Mouse (Mus musculus) hindbrain, embryonic 11.5 days (tissue): ENCODE results near the gene Med18. TPM values are rescaled to one million over a fixed set of nuclear protein-coding genes. Genes with fewer than 3 reads are reported as not detected.
A peak's percentile ranks its signal among the peaks of the same experiment; 100 is the strongest.

ENCODE experiments used
- ATAC-seq: fragments of 200-750 bp; cut with Nextera tagmentation; 2 replicates; pipeline ENCODE4 v1.8.0; 2017; ENCODE audit warnings: mild to moderate bottlenecking, moderate TSS enrichment, moderate library complexity; ENCODE audit not compliant: low FRiP score
- DNase-seq: peaks from one replicate; pipeline ENCODE4 v3.0.0-alpha.2; 2015; ENCODE audit warnings: low spot score
- H3K27ac ChIP-seq: fragments of 300-500 bp; sonication (generic); 2 replicates; pipeline ENCODE4 v1.5.1; 2014; ENCODE audit warnings: mild to moderate bottlenecking, low read depth, low read length
- H3K27me3 ChIP-seq: fragments of 300-500 bp; sonication (generic); 2 replicates; pipeline ENCODE4 v1.6.1; 2014; ENCODE audit warnings: mild to moderate bottlenecking, low read length, moderate library complexity, mixed read lengths; ENCODE audit not compliant: control insufficient read depth, insufficient read depth
- H3K36me3 ChIP-seq: fragments of 300-500 bp; sonication (generic); 2 replicates; pipeline ENCODE4 v1.6.1; 2014; ENCODE audit warnings: mild to moderate bottlenecking, low read length, moderate library complexity, mixed read lengths; ENCODE audit not compliant: control insufficient read depth, insufficient read depth
- H3K4me1 ChIP-seq: fragments of 300-500 bp; sonication (generic); replicated peaks from 2 replicates; pipeline ENCODE4 v1.6.1; 2014; ENCODE audit warnings: low read length, mixed read lengths; ENCODE audit not compliant: control insufficient read depth, insufficient read depth
- H3K4me2 ChIP-seq: fragments of 300-500 bp; sonication (generic); replicated peaks from 2 replicates; pipeline ENCODE4 v1.6.1; 2014; ENCODE audit warnings: mild to moderate bottlenecking, low read depth, low read length
- H3K4me3 ChIP-seq: fragments of 300-500 bp; sonication (generic); 2 replicates; pipeline ENCODE4 v1.5.1; 2014; ENCODE audit warnings: low read depth, low read length
- H3K9ac ChIP-seq: fragments of 300-500 bp; sonication (generic); 2 replicates; pipeline ENCODE4 v1.6.1; 2014; ENCODE audit warnings: low read depth, low read length
- H3K9me3 ChIP-seq: fragments of 300-500 bp; sonication (generic); 2 replicates; pipeline ENCODE4 v1.6.1; 2016; ENCODE audit warnings: low read length; ENCODE audit not compliant: control insufficient read depth
- WGBS: fragments of 180-500 bp; shearing (Covaris S2); extraction: QIAGEN DNeasy Blood & Tissue Kit; methylation state at CpG from one replicate; pipeline ENCODE4 v1.1.7; 2014; 5-methylcytosine and 5-hydroxymethylcytosine counted together
- polyA plus RNA-seq: library from polyadenylated mRNA; unstranded; fragments of >200 nt; fragmentation: Nextera tagmentation; extraction: Ambion mirVana; gene quantifications from 2 replicates; pipeline ENCODE4 v1.2.1, GENCODE M21; 2014

The Med18 gene
- polyA plus RNA-seq, 1 experiment from 2014 or later, result 24.6 TPM

GRCm38 (mm10) chr4:132446105-132446504 is 17.6 kb downstream of the Med18 start:
- ATAC-seq (no peak), DNase-seq (no peak)
- Histone ChIP-seq H3K27me3 (no peaks in the 10 kb centered on the region), H3K36me3 (no peaks in the 10 kb centered on the region), H3K9ac (no peak overlapping the region), H3K27ac (no peak overlapping the region), H3K9me3 (no peaks in the 10 kb centered on the region), H3K4me2 (no peak overlapping the region), H3K4me1 (no peaks in the 10 kb centered on the region), H3K4me3 (no peak overlapping the region)
- 89% methylated on average over 12 of the region's 12 CpGs for WGBS

- no peak overlapping the region for H3K9ac ChIP-seq
- H3K4me1 ChIP-seq, result no peaks in the 10 kb centered on the region
- DNase-seq (no peak), ATAC-seq (no peak)
- H3K4me3 ChIP-seq, result no peak overlapping the region
- H3K27me3 ChIP-seq, result no peaks in the 10 kb centered on the region
- no peaks in the 10 kb centered on the region for H3K36me3 ChIP-seq
- no peak overlapping the region for H3K4me2 ChIP-seq
- no peaks in the 10 kb centered on the region for H3K9me3 ChIP-seq
- 83% methylated on average over 8 of the region's 8 CpGs for WGBS
- H3K27ac ChIP-seq, result no peak overlapping the region
Observed at GRCm38 (mm10) chr4:132444516-132444915, 19.2 kb downstream of the Med18 start.

GRCm38 (mm10) chr4:132437857-132438256 is 25.9 kb downstream of the Med18 start:
- no peak overlapping the region for H3K4me2 ChIP-seq
- no peaks in the 10 kb centered on the region for H3K9me3 ChIP-seq
- WGBS, result 26% methylated on average over 11 of the region's 11 CpGs
- H3K36me3 ChIP-seq, result no peaks in the 10 kb centered on the region
- no peak overlapping the region for H3K4me3 ChIP-seq
- no peaks in the 10 kb centered on the region for H3K4me1 ChIP-seq
- no peak for DNase-seq
- no peak for ATAC-seq
- H3K9ac ChIP-seq, result no peak overlapping the region
- H3K27ac ChIP-seq, result no peak overlapping the region
- no peaks in the 10 kb centered on the region for H3K27me3 ChIP-seq

- H3K9me3 ChIP-seq, result no peaks in the 10 kb centered on the region
- H3K36me3 ChIP-seq, result no peaks in the 10 kb centered on the region
- H3K4me1 ChIP-seq, result no peaks in the 10 kb centered on the region
- no peak overlapping the region for H3K4me3 ChIP-seq
- 0 out of 2 replicates have a peak overlapping the region, but pooled peaks have one; percentile 7 for H3K4me2 ChIP-seq
- no peaks in the 10 kb centered on the region for H3K27me3 ChIP-seq
- H3K9ac ChIP-seq, result no peak overlapping the region
- DNase-seq (no peak), ATAC-seq (no peak)
- 20% methylated on average over 14 of the region's 14 CpGs for WGBS
- H3K27ac ChIP-seq, result no peak overlapping the region
Observed at GRCm38 (mm10) chr4:132432717-132433372, 30.9 kb downstream of the Med18 start.

DNA sequence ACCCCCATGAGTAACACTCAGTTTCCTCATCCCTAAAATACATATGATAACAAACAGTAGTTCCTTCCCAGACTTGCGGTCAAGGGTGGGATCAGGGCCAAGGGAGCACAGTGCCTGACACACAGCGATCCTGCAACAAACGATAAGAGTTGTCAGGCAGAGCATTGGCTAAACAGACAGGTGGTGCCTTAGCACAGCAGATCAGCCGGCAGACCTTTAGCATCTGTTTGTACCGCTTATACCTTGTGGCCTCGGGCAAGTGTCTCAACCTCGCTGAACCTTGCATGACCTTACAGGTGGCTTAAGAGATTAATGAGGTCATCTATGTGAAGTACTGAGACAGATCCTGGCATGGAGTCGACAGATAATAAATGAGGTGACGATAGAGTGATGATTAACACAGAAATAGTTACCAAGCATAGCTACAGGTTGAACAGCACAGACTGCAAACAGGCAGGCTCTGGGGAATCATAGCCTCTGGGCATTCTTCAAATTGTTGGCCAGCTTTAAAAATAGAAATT is 35.6 kb downstream of the Med18 start:
- WGBS, result 72% methylated on average over 9 of the region's 9 CpGs
- H3K4me2 ChIP-seq, result no peak overlapping the region
- DNase-seq (no peak), ATAC-seq (no peak)
- no peak overlapping the region for H3K9ac ChIP-seq
- no peaks in the 10 kb centered on the region for H3K27me3 ChIP-seq
- H3K27ac ChIP-seq, result no peak overlapping the region
- H3K36me3 ChIP-seq, result no peaks in the 10 kb centered on the region
- no peak overlapping the region for H3K4me3 ChIP-seq
- no peaks in the 10 kb centered on the region for H3K4me1 ChIP-seq
- H3K9me3 ChIP-seq, result no peaks in the 10 kb centered on the region

DNA sequence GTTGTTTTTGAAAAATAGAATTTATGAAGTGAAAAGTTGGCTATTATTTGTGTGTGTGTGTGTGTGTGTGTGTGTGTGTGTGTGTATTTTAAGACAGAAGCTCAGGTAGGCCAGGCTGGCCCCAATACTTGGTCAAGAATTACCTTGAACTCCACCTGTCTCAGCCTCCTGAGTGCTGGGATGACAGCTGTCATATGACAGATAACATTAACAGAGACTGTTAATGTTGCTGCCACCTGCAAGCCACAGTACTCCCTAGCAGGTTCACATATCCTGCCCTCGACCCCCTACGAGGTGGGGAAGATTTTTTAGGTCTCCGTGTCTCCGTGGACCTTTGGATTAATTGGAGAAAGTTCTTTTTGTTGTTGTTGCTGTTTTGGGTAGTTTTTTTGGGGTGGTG is 36.2 kb downstream of the Med18 start:
- no peak overlapping the region for H3K9ac ChIP-seq
- H3K4me1 ChIP-seq, result no peaks in the 10 kb centered on the region
- H3K4me3 ChIP-seq, result no peak overlapping the region
- no peaks in the 10 kb centered on the region for H3K27me3 ChIP-seq
- no peaks in the 10 kb centered on the region for H3K9me3 ChIP-seq
- ATAC-seq (no peak), DNase-seq (no peak)
- H3K36me3 ChIP-seq, result no peaks in the 10 kb centered on the region
- no peak overlapping the region for H3K4me2 ChIP-seq
- no peak overlapping the region for H3K27ac ChIP-seq
- WGBS, result 70% methylated on average over 4 of the region's 4 CpGs

GRCm38 (mm10) chr4:132426021-132426420 is 37.7 kb downstream of the Med18 start:
- Histone ChIP-seq H3K4me3 (no peak overlapping the region), H3K9me3 (no peaks in the 10 kb centered on the region), H3K36me3 (no peaks in the 10 kb centered on the region), H3K27me3 (no peaks in the 10 kb centered on the region), H3K9ac (no peak overlapping the region), H3K4me1 (no peaks in the 10 kb centered on the region), H3K27ac (no peak overlapping the region), H3K4me2 (no peak overlapping the region)
- DNase-seq (no peak), ATAC-seq (no peak)
- 74% methylated on average over 2 of the region's 2 CpGs for WGBS

GRCm38 (mm10) chr4:132424765-132425164 is 39.0 kb downstream of the Med18 start:
- 89% methylated on average over 5 of the region's 5 CpGs for WGBS
- Histone ChIP-seq H3K4me1 (0 out of 2 replicates have a peak, but pooled peaks cover 4% of the 10 kb centered on the region), H3K9ac (no peak overlapping the region), H3K36me3 (no peaks in the 10 kb centered on the region), H3K4me2 (no peak overlapping the region), H3K27ac (no peak overlapping the region), H3K27me3 (no peaks in the 10 kb centered on the region), H3K4me3 (no peak overlapping the region), H3K9me3 (no peaks in the 10 kb centered on the region)
- ATAC-seq (no peak), DNase-seq (no peak)
